Mouse (Mus musculus): ENCODE measurements around the gene Lcn4. TPM values are rescaled to one million over a fixed set of nuclear protein-coding genes. Genes with fewer than 3 reads are reported as not detected.

Gene Lcn4
- polyA plus RNA-seq, 1 experiment: not detected

- TF ChIP-seq POLR2A (IDR thresholded peaks at IDR 0.05; ENCODE audit: control insufficient read depth, low read depth, low read length) (peak; percentile 99), CTCF (IDR thresholded peaks at IDR 0.05; ENCODE audit: control insufficient read depth, insufficient read depth, insufficient replicate concordance, low read depth, low read length) (peak; percentile 93)
- no peaks in the 10 kb centered on the region; the same call in 1 of the 2 replicates for H3K36me3 ChIP-seq (ENCODE audit: control insufficient read depth, insufficient read depth, low read length)
- H3K4me1 ChIP-seq (ENCODE audit: control insufficient read depth, insufficient read depth, low read length): peaks cover 12% of the 10 kb centered on the region
- H3K4me3 ChIP-seq (ENCODE audit: control insufficient read depth, low read depth, low read length): peak overlapping the region; percentile 99
- H3K27me3 ChIP-seq (ENCODE audit: control insufficient read depth, insufficient read depth, low read length): no peaks in the 10 kb centered on the region
- H3K27ac ChIP-seq (ENCODE audit: control insufficient read depth, insufficient read depth, low read depth, low read length): peak overlapping the region; percentile 96
Measured at GRCm38 (mm10) chr2:26639838-26640830, 30.9 kb downstream of the Lcn4 start.

- TF ChIP-seq POLR2A (IDR thresholded peaks at IDR 0.05; ENCODE audit: control insufficient read depth, low read depth, low read length): no peak
- TF ChIP-seq CTCF (IDR thresholded peaks at IDR 0.05; ENCODE audit: control insufficient read depth, insufficient read depth, insufficient replicate concordance, low read depth, low read length): peak; percentile 37; the same call in 1 of the 2 replicates
- no peak overlapping the region for H3K27ac ChIP-seq (ENCODE audit: control insufficient read depth, insufficient read depth, low read depth, low read length)
Measured at GRCm38 (mm10) chr2:26639083-26639482, 32.0 kb downstream of the Lcn4 start.

GRCm38 (mm10) chr2:26638572-26638971 lies 32.5 kb downstream of the Lcn4 start:
- no peak for TF ChIP-seq CTCF (IDR thresholded peaks at IDR 0.05; ENCODE audit: control insufficient read depth, insufficient read depth, insufficient replicate concordance, low read depth, low read length)
- Histone ChIP-seq H3K27me3 (ENCODE audit: control insufficient read depth, insufficient read depth, low read length) (no peaks in the 10 kb centered on the region), H3K36me3 (ENCODE audit: control insufficient read depth, insufficient read depth, low read length) (no peaks in the 10 kb centered on the region; the same call in 1 of the 2 replicates), H3K4me3 (ENCODE audit: control insufficient read depth, low read depth, low read length) (no peak overlapping the region), H3K27ac (ENCODE audit: control insufficient read depth, insufficient read depth, low read depth, low read length) (no peak overlapping the region), H3K4me1 (ENCODE audit: control insufficient read depth, insufficient read depth, low read length) (peaks cover 12% of the 10 kb centered on the region)

More at GRCm38 (mm10) chr2:26639083-26639482, 32.0 kb downstream of the Lcn4 start:
- peaks cover 12% of the 10 kb centered on the region for H3K4me1 ChIP-seq (ENCODE audit: control insufficient read depth, insufficient read depth, low read length)
- H3K27me3 ChIP-seq (ENCODE audit: control insufficient read depth, insufficient read depth, low read length): no peaks in the 10 kb centered on the region
- no peaks in the 10 kb centered on the region; the same call in 1 of the 2 replicates for H3K36me3 ChIP-seq (ENCODE audit: control insufficient read depth, insufficient read depth, low read length)
- H3K4me3 ChIP-seq (ENCODE audit: control insufficient read depth, low read depth, low read length): peak overlapping the region; percentile 99

- TF ChIP-seq POLR2A (IDR thresholded peaks at IDR 0.05; ENCODE audit: control insufficient read depth, low read depth, low read length) (no peak), CTCF (IDR thresholded peaks at IDR 0.05; ENCODE audit: control insufficient read depth, insufficient read depth, insufficient replicate concordance, low read depth, low read length) (no peak)
- H3K27me3 ChIP-seq (ENCODE audit: control insufficient read depth, insufficient read depth, low read length): no peaks in the 10 kb centered on the region
- no peak overlapping the region for H3K27ac ChIP-seq (ENCODE audit: control insufficient read depth, insufficient read depth, low read depth, low read length)
- H3K4me1 ChIP-seq (ENCODE audit: control insufficient read depth, insufficient read depth, low read length): peaks cover 12% of the 10 kb centered on the region
- H3K4me3 ChIP-seq (ENCODE audit: control insufficient read depth, low read depth, low read length): no peak overlapping the region
- no peaks in the 10 kb centered on the region; the same call in 1 of the 2 replicates for H3K36me3 ChIP-seq (ENCODE audit: control insufficient read depth, insufficient read depth, low read length)
Measured at GRCm38 (mm10) chr2:26638039-26638438, 33.0 kb downstream of the Lcn4 start.

GRCm38 (mm10) chr2:26637316-26637932 lies 33.7 kb downstream of the Lcn4 start:
- H3K27me3 ChIP-seq (ENCODE audit: control insufficient read depth, insufficient read depth, low read length): no peaks in the 10 kb centered on the region
- no peak overlapping the region for H3K27ac ChIP-seq (ENCODE audit: control insufficient read depth, insufficient read depth, low read depth, low read length)
- TF ChIP-seq POLR2A (IDR thresholded peaks at IDR 0.05; ENCODE audit: control insufficient read depth, low read depth, low read length) (no peak), CTCF (IDR thresholded peaks at IDR 0.05; ENCODE audit: control insufficient read depth, insufficient read depth, insufficient replicate concordance, low read depth, low read length) (no peak)
- H3K4me1 ChIP-seq (ENCODE audit: control insufficient read depth, insufficient read depth, low read length): peaks cover 12% of the 10 kb centered on the region
- H3K4me3 ChIP-seq (ENCODE audit: control insufficient read depth, low read depth, low read length): no peak overlapping the region
- H3K36me3 ChIP-seq (ENCODE audit: control insufficient read depth, insufficient read depth, low read length): no peaks in the 10 kb centered on the region; the same call in 1 of the 2 replicates

- Histone ChIP-seq H3K36me3 (ENCODE audit: control insufficient read depth, insufficient read depth, low read length) (no peaks in the 10 kb centered on the region; the same call in 1 of the 2 replicates), H3K4me1 (ENCODE audit: control insufficient read depth, insufficient read depth, low read length) (peaks cover 12% of the 10 kb centered on the region)
- TF ChIP-seq POLR2A (IDR thresholded peaks at IDR 0.05; ENCODE audit: control insufficient read depth, low read depth, low read length): no peak
- no peak for TF ChIP-seq CTCF (IDR thresholded peaks at IDR 0.05; ENCODE audit: control insufficient read depth, insufficient read depth, insufficient replicate concordance, low read depth, low read length)
Measured at GRCm38 (mm10) chr2:26636325-26636635, 34.8 kb downstream of the Lcn4 start.

More at GRCm38 (mm10) chr2:26636325-26636635, 34.8 kb downstream of the Lcn4 start:
- H3K27me3 ChIP-seq (ENCODE audit: control insufficient read depth, insufficient read depth, low read length): no peaks in the 10 kb centered on the region
- H3K27ac ChIP-seq (ENCODE audit: control insufficient read depth, insufficient read depth, low read depth, low read length): no peak overlapping the region
- no peak overlapping the region for H3K4me3 ChIP-seq (ENCODE audit: control insufficient read depth, low read depth, low read length)

Measured in testis, adult 2 months (tissue).